Mouse (Mus musculus): ENCODE results near the gene Myrip. TPM values are rescaled to one million over a fixed set of nuclear protein-coding genes. Genes with fewer than 3 reads are reported as not detected.
A peak's percentile ranks its signal among the peaks of the same experiment; 100 is the strongest.

Gene Myrip
- polyA plus RNA-seq, 1 experiment from 2014 or later, result 10.0 TPM

- Histone ChIP-seq H3K4me2 (no peak overlapping the region), H3K36me3 (no peaks in the 10 kb centered on the region), H3K4me3 (replicated peaks) (no peak overlapping the region), H3K9me3 (replicated peaks) (no peaks in the 10 kb centered on the region), H3K4me1 (peaks cover 18% of the 10 kb centered on the region; the same call in 1 of the 2 replicates), H3K9ac (replicated peaks) (no peak overlapping the region), H3K27ac (replicated peaks) (no peak overlapping the region), H3K27me3 (replicated peaks) (no peaks in the 10 kb centered on the region)
- WGBS, result 74% methylated on average over 6 of the region's 6 CpGs
- ATAC-seq (ENCODE audit: low FRiP score), result no peak
These were observed 56.7 kb downstream of the Myrip start for GRCm38 (mm10) chr9:120358060-120358459.

DNA sequence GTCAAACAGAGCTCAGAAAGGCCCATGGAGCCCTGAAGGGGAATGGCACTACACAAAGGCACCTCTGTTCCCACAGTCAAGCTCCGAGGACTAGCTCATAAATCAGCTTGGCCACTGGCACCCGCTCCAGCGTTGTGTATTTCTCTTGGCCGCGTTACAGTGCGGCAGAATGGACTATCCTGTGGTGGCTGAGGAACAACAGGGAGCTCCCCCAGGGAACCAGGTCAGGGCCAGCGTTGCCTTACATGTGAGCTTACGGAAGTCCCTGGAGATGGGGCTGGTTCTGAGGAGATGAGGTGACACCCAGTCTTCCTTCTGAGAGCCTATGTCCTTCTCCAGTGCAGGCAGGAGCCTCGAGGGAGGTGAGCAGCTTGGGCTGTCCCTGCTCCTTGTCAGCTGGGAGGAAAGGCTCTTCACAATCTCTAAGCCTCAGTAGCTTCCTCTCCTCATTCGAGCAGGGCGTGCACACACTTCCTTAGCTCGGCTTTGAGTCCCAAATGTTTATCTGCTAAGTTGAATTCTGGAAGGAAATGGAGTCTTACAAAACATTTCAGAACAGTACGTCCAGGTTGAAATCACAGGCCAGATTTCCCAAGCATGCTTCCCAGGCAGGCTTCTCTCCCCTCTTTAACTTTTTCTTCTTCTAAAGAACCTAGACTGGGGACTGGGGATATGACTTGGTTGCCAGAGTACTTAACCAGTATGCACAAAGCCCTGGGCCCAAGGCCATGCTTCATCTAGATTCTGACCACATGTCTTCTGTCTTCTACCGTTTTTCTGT, 59.3 kb downstream of the Myrip start:
- Histone ChIP-seq H3K4me2 (no peak overlapping the region), H3K36me3 (no peaks in the 10 kb centered on the region), H3K4me3 (replicated peaks) (no peak overlapping the region), H3K4me1 (peaks cover 18% of the 10 kb centered on the region; the same call in 1 of the 2 replicates), H3K27ac (replicated peaks) (peak overlapping the region; percentile 75), H3K9ac (replicated peaks) (no peak overlapping the region), H3K9me3 (replicated peaks) (no peaks in the 10 kb centered on the region), H3K27me3 (replicated peaks) (no peaks in the 10 kb centered on the region)
- WGBS, result 30% methylated on average over 14 of the region's 14 CpGs
- peak; percentile 88 for ATAC-seq (ENCODE audit: low FRiP score)

DNA sequence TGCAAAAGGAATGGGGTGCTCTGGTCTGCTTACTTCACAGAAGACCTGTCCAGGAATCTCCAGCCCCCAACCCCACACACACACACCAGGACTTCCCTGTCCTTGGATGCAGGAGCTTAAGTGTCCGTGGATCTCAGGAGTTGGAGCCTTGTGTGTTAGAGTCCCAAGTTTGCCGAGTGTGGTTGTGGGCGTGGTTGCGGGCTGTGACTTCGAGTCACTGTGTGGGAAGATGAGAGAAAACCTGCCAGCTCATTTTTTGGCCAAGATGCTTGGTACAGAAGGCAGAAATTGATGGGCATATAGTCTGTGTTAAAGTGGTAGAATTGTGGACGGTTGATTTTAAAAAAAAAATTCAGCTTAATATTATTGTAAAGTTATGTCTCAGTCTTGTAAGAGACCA, 60.3 kb downstream of the Myrip start:
- 92% methylated on average over 6 of the region's 6 CpGs for WGBS
- H3K27ac ChIP-seq (replicated peaks), result no peak overlapping the region
- no peak overlapping the region for H3K4me2 ChIP-seq
- H3K4me3 ChIP-seq (replicated peaks), result no peak overlapping the region
- H3K9ac ChIP-seq (replicated peaks), result no peak overlapping the region
- no peaks in the 10 kb centered on the region for H3K9me3 ChIP-seq (replicated peaks)
- H3K36me3 ChIP-seq, result no peaks in the 10 kb centered on the region
- H3K27me3 ChIP-seq (replicated peaks), result no peaks in the 10 kb centered on the region
- peaks cover 18% of the 10 kb centered on the region; the same call in 1 of the 2 replicates for H3K4me1 ChIP-seq
- no peak for ATAC-seq (ENCODE audit: low FRiP score)

DNA sequence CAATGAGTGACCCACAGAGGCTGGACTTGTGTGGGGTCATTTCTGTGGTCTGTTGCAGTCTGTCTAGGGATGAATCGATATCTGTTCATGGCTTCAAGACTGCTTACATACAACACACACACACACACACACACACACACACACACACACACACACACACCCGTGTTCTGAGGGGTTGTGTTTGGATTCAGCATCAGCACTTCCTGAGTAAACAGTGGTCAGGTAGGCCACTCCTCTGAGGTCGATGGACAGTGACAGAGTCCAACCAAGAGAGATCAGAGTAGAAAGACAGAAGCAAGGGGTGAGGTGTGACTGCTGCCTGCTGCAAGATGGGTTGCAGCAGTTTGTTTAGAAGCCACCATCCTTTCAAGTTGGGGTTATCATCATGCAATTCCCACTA, 61.4 kb downstream of the Myrip start:
- H3K4me1 ChIP-seq, result peaks cover 18% of the 10 kb centered on the region; the same call in 1 of the 2 replicates
- no peak overlapping the region for H3K27ac ChIP-seq (replicated peaks)
- no peaks in the 10 kb centered on the region for H3K27me3 ChIP-seq (replicated peaks)
- H3K4me2 ChIP-seq, result no peak overlapping the region
- ATAC-seq (ENCODE audit: low FRiP score), result no peak
- WGBS, result 82% methylated on average over 3 of the region's 3 CpGs
- H3K9ac ChIP-seq (replicated peaks), result no peak overlapping the region
- H3K36me3 ChIP-seq, result no peaks in the 10 kb centered on the region
- H3K9me3 ChIP-seq (replicated peaks), result no peaks in the 10 kb centered on the region
- H3K4me3 ChIP-seq (replicated peaks), result no peak overlapping the region

DNA sequence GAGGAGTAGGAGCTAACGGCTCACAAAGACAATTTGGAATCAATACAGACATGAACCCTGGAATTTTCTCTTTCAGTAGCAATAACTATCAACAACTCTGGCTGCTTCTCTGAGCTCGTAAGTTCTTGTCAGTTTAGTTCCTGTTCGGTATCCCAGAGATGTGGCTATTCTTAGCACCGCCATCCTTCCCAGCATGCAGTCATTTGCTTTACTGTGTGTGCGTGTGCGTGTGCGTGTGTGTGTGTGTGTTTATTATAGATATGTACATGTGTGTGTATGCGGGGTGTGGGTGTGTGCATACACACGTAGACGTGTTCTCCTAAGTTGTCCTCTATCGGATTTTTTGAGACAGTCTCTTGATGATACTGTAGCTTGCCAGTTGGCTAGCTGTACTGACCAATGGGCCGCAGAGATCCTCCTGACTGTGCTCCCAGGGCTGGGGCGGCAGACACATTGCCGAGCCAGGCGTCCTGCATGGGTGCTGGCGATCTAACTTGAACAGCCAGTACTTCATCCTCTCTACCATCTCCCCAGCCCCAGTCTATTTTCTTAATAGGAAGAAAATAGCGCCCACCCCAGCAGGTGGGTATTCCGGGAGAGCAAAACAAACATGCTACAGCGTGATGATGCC, 63.5 kb downstream of the Myrip start:
- H3K9me3 ChIP-seq (replicated peaks), result no peaks in the 10 kb centered on the region
- no peak overlapping the region for H3K4me3 ChIP-seq (replicated peaks)
- no peak for ATAC-seq (ENCODE audit: low FRiP score)
- no peak overlapping the region for H3K27ac ChIP-seq (replicated peaks)
- no peak overlapping the region for H3K9ac ChIP-seq (replicated peaks)
- no peak overlapping the region for H3K4me2 ChIP-seq
- peaks cover 12% of the 10 kb centered on the region; the same call in 1 of the 2 replicates for H3K4me1 ChIP-seq
- WGBS, result 85% methylated on average over 19 of the region's 19 CpGs
- no peaks in the 10 kb centered on the region for H3K36me3 ChIP-seq
- no peaks in the 10 kb centered on the region for H3K27me3 ChIP-seq (replicated peaks)

DNA sequence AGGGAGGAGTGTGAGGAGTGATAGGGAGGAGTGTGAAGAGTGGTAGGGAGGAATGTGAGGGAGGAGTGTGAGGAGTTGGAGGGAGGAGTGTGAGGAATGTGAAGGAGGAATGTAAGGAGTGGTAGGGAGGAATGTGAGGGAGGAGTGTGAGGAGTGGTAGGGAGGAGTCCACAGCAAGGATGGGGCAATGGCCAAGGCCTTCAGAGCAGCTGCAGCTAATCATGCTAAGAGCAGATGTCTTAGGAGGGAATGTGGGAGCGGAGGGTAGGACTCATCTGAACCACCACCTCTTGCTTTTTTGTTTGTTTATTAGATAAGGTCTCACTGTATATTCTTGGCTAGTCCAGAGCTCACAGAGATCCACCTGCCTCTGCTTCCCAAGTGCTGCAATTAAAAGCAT, 66.2 kb downstream of the Myrip start:
- WGBS, result 100% methylated on average over 1 of the region's 1 CpGs

DNA sequence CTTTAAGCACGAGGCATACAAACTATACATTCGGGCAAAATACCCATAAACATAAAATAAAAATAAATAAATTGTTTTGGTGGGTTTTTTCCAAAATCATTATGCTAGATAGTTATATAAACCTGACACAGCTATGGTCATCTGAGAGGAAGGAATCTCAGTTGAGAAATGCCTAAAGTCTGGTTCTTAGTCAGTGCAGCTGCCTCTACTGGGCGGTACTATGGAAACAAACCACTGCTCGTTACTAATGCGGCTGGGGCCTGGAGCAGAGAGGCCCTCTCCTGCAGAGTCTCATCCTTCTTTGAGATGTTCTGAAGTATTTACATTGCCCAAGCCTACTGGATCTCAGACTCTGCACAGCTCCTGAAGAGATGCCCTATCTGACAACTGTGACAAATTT, 70.3 kb downstream of the Myrip start:
- ATAC-seq (ENCODE audit: low FRiP score), result no peak
- Histone ChIP-seq H3K9ac (replicated peaks) (no peak overlapping the region), H3K4me1 (no peaks in the 10 kb centered on the region), H3K36me3 (no peaks in the 10 kb centered on the region), H3K27me3 (replicated peaks) (no peaks in the 10 kb centered on the region), H3K27ac (replicated peaks) (no peak overlapping the region), H3K9me3 (replicated peaks) (no peaks in the 10 kb centered on the region), H3K4me3 (replicated peaks) (no peak overlapping the region), H3K4me2 (no peak overlapping the region)
- 87% methylated on average over 5 of the region's 5 CpGs for whole genome bisulfite sequencing

More for the DNA sequence above, 66.2 kb downstream of the Myrip start:
- H3K4me2 ChIP-seq, result no peak overlapping the region
- H3K27me3 ChIP-seq (replicated peaks), result no peaks in the 10 kb centered on the region
- H3K36me3 ChIP-seq, result no peaks in the 10 kb centered on the region
- H3K4me3 ChIP-seq (replicated peaks), result no peak overlapping the region
- ATAC-seq (ENCODE audit: low FRiP score), result no peak
- no peaks in the 10 kb centered on the region for H3K4me1 ChIP-seq
- H3K27ac ChIP-seq (replicated peaks), result no peak overlapping the region
- no peaks in the 10 kb centered on the region for H3K9me3 ChIP-seq (replicated peaks)
- no peak overlapping the region for H3K9ac ChIP-seq (replicated peaks)

DNA sequence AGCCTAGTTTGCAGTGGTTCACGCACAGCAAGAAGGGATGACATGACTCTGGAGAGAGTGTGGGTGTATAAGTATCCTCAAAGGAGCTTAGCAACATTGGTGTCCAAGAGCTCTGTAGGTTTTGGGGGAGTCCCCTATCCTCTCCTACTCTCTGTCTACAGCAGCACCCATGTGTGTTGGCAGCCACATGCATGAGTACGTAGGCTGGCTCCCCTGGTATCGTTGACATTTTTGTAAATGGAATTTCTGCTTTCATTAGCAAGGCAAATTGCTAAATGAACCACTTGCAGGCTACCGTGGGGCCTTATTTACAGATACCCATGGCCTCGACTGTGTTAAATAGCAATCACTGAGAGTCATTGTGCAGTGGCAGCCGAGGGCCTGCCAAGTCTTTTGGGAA, 71.0 kb downstream of the Myrip start:
- Histone ChIP-seq H3K9ac (replicated peaks) (no peak overlapping the region), H3K9me3 (replicated peaks) (no peaks in the 10 kb centered on the region), H3K27ac (replicated peaks) (no peak overlapping the region), H3K36me3 (no peaks in the 10 kb centered on the region), H3K4me2 (no peak overlapping the region), H3K27me3 (replicated peaks) (no peaks in the 10 kb centered on the region), H3K4me3 (replicated peaks) (no peak overlapping the region), H3K4me1 (no peaks in the 10 kb centered on the region)
- WGBS, result 55% methylated on average over 6 of the region's 6 CpGs
- no peak for ATAC-seq (ENCODE audit: low FRiP score)

GRCm38 (mm10) chr9:120377726-120378125, 76.4 kb downstream of the Myrip start:
- Histone ChIP-seq H3K27me3 (replicated peaks) (no peaks in the 10 kb centered on the region), H3K27ac (replicated peaks) (no peak overlapping the region), H3K36me3 (no peaks in the 10 kb centered on the region), H3K4me3 (replicated peaks) (no peak overlapping the region), H3K4me1 (peaks cover 3% of the 10 kb centered on the region; the same call in 1 of the 2 replicates), H3K9me3 (replicated peaks) (no peaks in the 10 kb centered on the region), H3K9ac (replicated peaks) (no peak overlapping the region), H3K4me2 (no peak overlapping the region)
- 25% methylated on average over 11 of the region's 11 CpGs for WGBS
- ATAC-seq (ENCODE audit: low FRiP score), result peak; percentile 24

GRCm38 (mm10) chr9:120395188-120395587, 93.9 kb downstream of the Myrip start:
- no peak overlapping the region for H3K4me3 ChIP-seq (replicated peaks)
- no peaks in the 10 kb centered on the region for H3K9me3 ChIP-seq (replicated peaks)
- WGBS, result 34% methylated on average over 9 of the region's 9 CpGs
- H3K4me1 ChIP-seq, result no peaks in the 10 kb centered on the region
- H3K36me3 ChIP-seq, result no peaks in the 10 kb centered on the region
- H3K4me2 ChIP-seq, result no peak overlapping the region
- no peak overlapping the region for H3K27ac ChIP-seq (replicated peaks)
- H3K27me3 ChIP-seq (replicated peaks), result no peaks in the 10 kb centered on the region
- no peak for ATAC-seq (ENCODE audit: low FRiP score)
- no peak overlapping the region for H3K9ac ChIP-seq (replicated peaks)

DNA sequence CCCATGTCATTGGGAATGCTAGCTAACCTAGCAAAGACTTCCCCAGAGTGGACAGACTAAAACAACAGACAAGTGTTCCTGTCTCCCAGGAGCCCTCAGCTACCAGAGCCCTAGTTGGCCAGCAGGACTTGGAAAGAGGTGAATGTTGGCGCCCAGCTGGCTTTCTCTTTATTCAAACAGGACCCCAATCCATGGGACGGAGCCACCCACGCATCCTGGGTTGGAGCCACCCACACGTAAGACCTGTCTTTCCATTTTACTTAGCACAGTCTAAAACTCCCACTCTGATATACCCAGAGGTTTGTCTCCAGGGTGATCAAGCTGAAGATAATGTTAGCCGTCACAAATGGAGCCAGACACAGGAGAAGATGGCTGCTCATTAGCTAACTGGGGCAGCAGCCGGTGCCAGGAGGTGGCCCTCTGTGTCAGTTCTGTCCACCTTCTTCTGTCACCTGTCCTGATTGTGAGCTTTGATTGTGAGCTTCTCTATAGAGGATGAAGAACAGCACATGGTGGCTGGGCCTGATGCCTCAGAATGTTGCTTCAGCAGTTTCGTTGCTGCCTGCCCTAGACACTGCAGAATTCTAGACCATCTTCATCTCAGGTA, 95.4 kb downstream of the Myrip start:
- Histone ChIP-seq H3K9me3 (replicated peaks) (no peaks in the 10 kb centered on the region), H3K27ac (replicated peaks) (no peak overlapping the region), H3K4me3 (replicated peaks) (no peak overlapping the region), H3K9ac (replicated peaks) (no peak overlapping the region), H3K4me1 (0 out of 2 replicates have a peak, but pooled peaks cover 3% of the 10 kb centered on the region), H3K27me3 (replicated peaks) (no peaks in the 10 kb centered on the region), H3K36me3 (no peaks in the 10 kb centered on the region), H3K4me2 (no peak overlapping the region)
- 93% methylated on average over 7 of the region's 7 CpGs for WGBS
- ATAC-seq (ENCODE audit: low FRiP score), result no peak

DNA sequence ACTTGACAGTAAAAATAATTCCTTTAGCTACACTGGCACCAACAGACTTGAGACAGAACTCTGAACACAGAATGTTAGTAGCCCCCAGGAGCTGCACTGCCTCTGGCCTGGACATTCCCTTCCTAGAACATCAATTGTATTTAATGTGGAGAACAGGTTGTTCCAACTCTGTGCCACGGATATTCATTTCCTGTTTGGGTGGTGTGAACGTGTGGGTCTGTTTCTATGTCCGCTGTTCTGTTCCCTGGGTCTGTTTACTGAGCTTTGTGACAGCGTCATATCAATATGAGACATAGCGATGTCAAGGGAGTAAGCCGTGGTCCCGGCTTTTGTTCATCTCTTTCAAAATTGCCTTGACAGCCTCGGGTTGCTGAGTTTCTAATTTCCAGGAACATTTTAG, 97.0 kb downstream of the Myrip start:
- no peak overlapping the region for H3K4me3 ChIP-seq (replicated peaks)
- ATAC-seq (ENCODE audit: low FRiP score), result no peak
- H3K4me2 ChIP-seq, result no peak overlapping the region
- H3K9ac ChIP-seq (replicated peaks), result no peak overlapping the region
- no peaks in the 10 kb centered on the region for H3K36me3 ChIP-seq
- 0 out of 2 replicates have a peak, but pooled peaks cover 3% of the 10 kb centered on the region for H3K4me1 ChIP-seq
- no peaks in the 10 kb centered on the region for H3K27me3 ChIP-seq (replicated peaks)
- WGBS, result 90% methylated on average over 8 of the region's 8 CpGs
- H3K9me3 ChIP-seq (replicated peaks), result no peaks in the 10 kb centered on the region
- H3K27ac ChIP-seq (replicated peaks), result no peak overlapping the region

Data from neural tube, embryonic 15.5 days (tissue).